Mouse (Mus musculus): ENCODE results near the gene Map3k14.

GRCm38 (mm10) chr11:103232966-103233365 is 34.3 kb downstream of the Map3k14 start:
- no peak for TF ChIP-seq POLR2A (IDR thresholded peaks at IDR 0.05; ENCODE audit: low read depth, low read length)
- TF ChIP-seq CTCF (conservative IDR thresholded peaks at IDR 0.05; ENCODE audit: insufficient read depth, insufficient read length, low read depth, low read length): peak; percentile 87

All from kidney, adult 2 months (tissue).